Mouse (Mus musculus) hindbrain, embryonic 14.5 days (tissue): Measurements from ENCODE around the gene Fli1. TPM values are rescaled to one million over a fixed set of nuclear protein-coding genes. Genes with fewer than 3 reads are reported as not detected.

Source experiments
- ATAC-seq: fragments of 200-750 bp; cut with Nextera tagmentation; 2 replicates; pipeline ENCODE4 v1.8.0; 2017; ENCODE audit warnings: moderate number of reproducible peaks, mild to moderate bottlenecking, moderate TSS enrichment, moderate library complexity; ENCODE audit not compliant: low FRiP score
- DNase-seq: peaks from one replicate; pipeline ENCODE4 v3.0.0-alpha.2; 2015; ENCODE audit warnings: low spot score
- H3K27ac ChIP-seq: fragments of 300-500 bp; sonication (generic); 2 replicates; pipeline ENCODE4 v1.5.1; 2014; ENCODE audit warnings: mild to moderate bottlenecking, moderate library complexity
- H3K27me3 ChIP-seq: fragments of 300-500 bp; sonication (generic); 2 replicates; pipeline ENCODE4 v1.6.1; 2014; ENCODE audit warnings: mild to moderate bottlenecking, low read length, mixed read lengths; ENCODE audit not compliant: control insufficient read depth, insufficient read depth
- H3K36me3 ChIP-seq: fragments of 300-500 bp; sonication (generic); replicated peaks from 2 replicates; pipeline ENCODE4 v1.6.1; 2014; ENCODE audit not compliant: control insufficient read depth, insufficient read depth
- H3K4me1 ChIP-seq: fragments of 300-500 bp; sonication (generic); replicated peaks from 2 replicates; pipeline ENCODE4 v1.6.1; 2014; ENCODE audit warnings: antibody characterized with exemption, low read length, mixed read lengths; ENCODE audit not compliant: control insufficient read depth, insufficient read depth
- H3K4me2 ChIP-seq: fragments of 300-500 bp; sonication (generic); replicated peaks from 2 replicates; pipeline ENCODE4 v1.6.1; 2014; ENCODE audit warnings: mild to moderate bottlenecking, moderate library complexity
- H3K4me3 ChIP-seq: fragments of 300-500 bp; sonication (generic); replicated peaks from 2 replicates; pipeline ENCODE4 v1.5.1; 2014; ENCODE audit warnings: mild to moderate bottlenecking, low read length
- H3K9ac ChIP-seq: fragments of 300-500 bp; sonication (generic); 2 replicates; pipeline ENCODE4 v1.6.1; 2014
- H3K9me3 ChIP-seq: fragments of 300-500 bp; sonication (generic); 2 replicates; pipeline ENCODE4 v1.6.1; 2016; ENCODE audit warnings: low read length; ENCODE audit not compliant: control insufficient read depth
- WGBS: fragments of 180-500 bp; shearing (Covaris S2); extraction: QIAGEN DNeasy Blood & Tissue Kit; methylation state at CpG from one replicate; pipeline ENCODE4 v1.1.7; 2014; 5-methylcytosine and 5-hydroxymethylcytosine counted together
- polyA plus RNA-seq: library from polyadenylated mRNA; unstranded; fragments of >200 nt; fragmentation: Nextera tagmentation; extraction: Ambion mirVana; gene quantifications from 2 replicates; pipeline ENCODE4 v1.2.1, GENCODE M21; 2014

Gene Fli1
- polyA plus RNA-seq, 1 experiment from 2014 or later: 9.1 TPM

DNA sequence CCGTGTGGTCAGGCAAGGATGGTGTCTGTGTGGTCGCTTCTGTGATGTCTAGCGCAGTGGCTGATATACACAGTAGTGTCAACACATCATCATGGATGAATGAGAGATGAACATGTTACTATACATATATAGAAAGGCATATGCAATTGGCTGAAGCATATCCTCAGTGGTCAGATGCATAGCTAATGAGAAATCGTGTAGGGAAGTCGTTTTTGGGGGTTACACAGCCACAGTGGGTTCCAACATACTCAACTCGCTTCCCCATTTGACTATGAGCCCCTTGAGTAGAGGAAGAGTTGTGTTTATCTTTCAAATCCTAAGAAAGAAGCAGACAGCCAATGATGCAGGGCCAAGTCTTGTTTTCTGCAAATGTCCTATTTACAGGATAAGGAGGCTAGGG lies 149.9 kb downstream of the Fli1 start:
- Histone ChIP-seq H3K4me1 (no peaks in the 10 kb centered on the region), H3K4me3 (no peak overlapping the region), H3K9ac (no peak overlapping the region), H3K36me3 (no peaks in the 10 kb centered on the region), H3K27me3 (no peaks in the 10 kb centered on the region), H3K4me2 (no peak overlapping the region), H3K27ac (no peak overlapping the region), H3K9me3 (no peaks in the 10 kb centered on the region)
- DNase-seq (no peak), ATAC-seq (no peak)
- WGBS: 90% methylated on average over 6 of the region's 6 CpGs

DNA sequence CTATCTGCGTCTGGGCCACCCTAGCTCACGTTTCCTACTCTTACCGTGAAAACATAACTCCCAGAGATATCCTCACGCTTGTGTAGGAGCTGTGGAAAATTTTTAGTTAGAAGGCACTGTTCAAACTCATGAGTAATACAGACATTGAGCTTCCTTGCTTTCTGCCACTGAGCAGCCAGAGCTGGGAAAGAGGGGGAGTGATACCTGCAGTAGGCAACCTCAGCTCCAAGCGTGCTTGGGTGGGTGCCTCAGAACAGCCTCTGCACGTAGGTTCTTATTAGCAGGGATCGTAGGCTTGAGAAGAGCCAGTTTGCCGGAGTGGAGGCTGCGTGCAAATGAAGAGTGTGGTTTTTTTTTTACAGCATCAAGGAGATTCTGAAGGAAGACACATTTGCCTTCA lies 151.0 kb downstream of the Fli1 start:
- Histone ChIP-seq H3K27me3 (no peaks in the 10 kb centered on the region), H3K4me1 (no peaks in the 10 kb centered on the region), H3K4me2 (no peak overlapping the region), H3K9ac (no peak overlapping the region), H3K36me3 (no peaks in the 10 kb centered on the region), H3K9me3 (no peaks in the 10 kb centered on the region), H3K4me3 (no peak overlapping the region), H3K27ac (no peak overlapping the region)
- DNase-seq (no peak), ATAC-seq (no peak)
- 89% methylated on average over 9 of the region's 9 CpGs for WGBS

GRCm38 (mm10) chr9:32391092-32391491 lies 151.6 kb downstream of the Fli1 start:
- 82% methylated on average over 5 of the region's 5 CpGs for WGBS
- Histone ChIP-seq H3K36me3 (no peaks in the 10 kb centered on the region), H3K9ac (no peak overlapping the region), H3K27me3 (no peaks in the 10 kb centered on the region), H3K9me3 (no peaks in the 10 kb centered on the region), H3K4me2 (no peak overlapping the region), H3K27ac (no peak overlapping the region), H3K4me1 (no peaks in the 10 kb centered on the region), H3K4me3 (no peak overlapping the region)
- no peak for DNase-seq
- no peak for ATAC-seq

DNA sequence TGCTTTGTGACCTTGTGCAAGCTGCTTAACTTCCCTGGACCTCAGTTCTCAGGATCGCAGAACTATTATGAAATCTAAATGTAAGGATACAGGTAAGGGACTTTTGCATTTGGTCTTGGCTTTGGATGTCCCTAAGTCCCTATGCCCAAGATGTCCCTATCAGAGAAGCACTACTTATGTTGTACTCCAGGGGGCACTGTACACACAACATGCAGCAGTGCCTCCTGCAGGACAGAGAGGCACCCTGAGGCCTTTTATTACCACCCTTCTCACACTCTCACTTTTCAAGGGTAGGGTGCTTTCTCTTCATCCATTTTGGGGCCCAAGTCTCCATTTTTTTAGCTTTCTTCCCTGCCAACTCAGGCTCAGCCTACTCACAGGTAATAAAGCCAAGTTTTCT lies 154.5 kb downstream of the Fli1 start:
- H3K9ac ChIP-seq: no peak overlapping the region
- H3K4me2 ChIP-seq: no peak overlapping the region
- ATAC-seq (no peak), DNase-seq (no peak)
- H3K36me3 ChIP-seq: no peaks in the 10 kb centered on the region
- H3K9me3 ChIP-seq: no peaks in the 10 kb centered on the region
- H3K27me3 ChIP-seq: no peaks in the 10 kb centered on the region
- WGBS: 97% methylated on average over 1 of the region's 1 CpGs
- H3K4me1 ChIP-seq: no peaks in the 10 kb centered on the region
- H3K27ac ChIP-seq: no peak overlapping the region
- H3K4me3 ChIP-seq: no peak overlapping the region

DNA sequence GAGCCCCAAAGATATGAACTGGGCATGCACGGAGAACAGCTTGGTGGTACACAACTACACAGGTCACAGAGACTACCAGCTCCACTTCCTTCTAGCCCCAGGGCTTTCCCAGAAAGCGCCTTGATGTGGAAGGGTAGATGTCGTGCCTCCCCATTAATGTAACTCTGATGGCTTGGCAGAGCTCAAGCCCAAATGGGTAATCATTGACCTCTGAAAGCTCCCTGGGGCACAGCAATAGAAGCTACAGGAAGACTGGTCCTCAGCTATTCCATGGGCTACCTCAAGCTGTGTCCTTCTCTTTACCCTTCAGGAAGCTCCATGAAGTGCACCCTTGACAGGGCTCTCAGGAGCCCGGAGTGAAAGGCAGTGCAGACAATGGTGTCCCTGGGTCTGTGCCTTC lies 157.8 kb downstream of the Fli1 start:
- 84% methylated on average over 4 of the region's 4 CpGs for WGBS

GRCm38 (mm10) chr9:32376863-32377590 lies 165.6 kb downstream of the Fli1 start:
- DNase-seq: no peak
- Histone ChIP-seq H3K4me2 (no peak overlapping the region), H3K9me3 (no peaks in the 10 kb centered on the region), H3K36me3 (no peaks in the 10 kb centered on the region), H3K27ac (no peak overlapping the region), H3K4me1 (no peaks in the 10 kb centered on the region), H3K4me3 (no peak overlapping the region), H3K27me3 (no peaks in the 10 kb centered on the region), H3K9ac (no peak overlapping the region)
- WGBS: 86% methylated on average over 5 of the region's 5 CpGs
- no peak for ATAC-seq

More for the DNA sequence above, 157.8 kb downstream of the Fli1 start:
- Histone ChIP-seq H3K27ac (no peak overlapping the region), H3K9ac (no peak overlapping the region), H3K4me3 (no peak overlapping the region), H3K9me3 (no peaks in the 10 kb centered on the region), H3K4me2 (no peak overlapping the region), H3K36me3 (no peaks in the 10 kb centered on the region), H3K4me1 (no peaks in the 10 kb centered on the region), H3K27me3 (no peaks in the 10 kb centered on the region)
- ATAC-seq (no peak), DNase-seq (no peak)

GRCm38 (mm10) chr9:32376031-32376430 lies 166.6 kb downstream of the Fli1 start:
- 86% methylated on average over 7 of the region's 7 CpGs for WGBS
- DNase-seq: no peak

GRCm38 (mm10) chr9:32373656-32374055 lies 169.0 kb downstream of the Fli1 start:
- 95% methylated on average over 6 of the region's 6 CpGs for WGBS
- H3K9me3 ChIP-seq: no peaks in the 10 kb centered on the region
- H3K4me3 ChIP-seq: no peak overlapping the region
- ATAC-seq: no peak
- no peak overlapping the region for H3K4me2 ChIP-seq
- H3K4me1 ChIP-seq: no peaks in the 10 kb centered on the region
- H3K27me3 ChIP-seq: no peaks in the 10 kb centered on the region
- no peaks in the 10 kb centered on the region for H3K36me3 ChIP-seq
- H3K9ac ChIP-seq: no peak overlapping the region
- DNase-seq: no peak
- no peak overlapping the region for H3K27ac ChIP-seq

More at GRCm38 (mm10) chr9:32376031-32376430, 166.6 kb downstream of the Fli1 start:
- Histone ChIP-seq H3K27ac (no peak overlapping the region), H3K4me3 (no peak overlapping the region), H3K36me3 (no peaks in the 10 kb centered on the region), H3K4me1 (no peaks in the 10 kb centered on the region), H3K4me2 (no peak overlapping the region), H3K27me3 (no peaks in the 10 kb centered on the region), H3K9me3 (no peaks in the 10 kb centered on the region), H3K9ac (no peak overlapping the region)
- ATAC-seq: no peak
